Mouse (Mus musculus) left cerebral cortex, postnatal 10 days (tissue): ENCODE results near the gene Gm28047. TPM values are rescaled to one million over a fixed set of nuclear protein-coding genes. Genes with fewer than 3 reads are reported as not detected.

ENCODE experiments used
- DNase-seq, 2 experiments: peaks; one replicate each; pipeline ENCODE4 v3.0.0; 2021 to 2022; ENCODE audit warnings: low spot score in 2 of 2, mixed read lengths in 1 of 2; ENCODE audit errors: extremely low spot score in 1 of 2
- intact Hi-C: fragments of 180-260 bp; cut with DNase I; formaldehyde crosslinking; loops from one replicate; pipeline ENCODE4 v1.15.1; 2025
- total RNA-seq, 2 experiments: library from RNA; stranded (reverse); gene quantifications; 2 replicates each; pipeline ENCODE4 v1.2.3; 2021

The Gm28047 gene
- total RNA-seq, 2 experiments from 2014 or later, result 1.2 TPM; not detected in 1

- intact Hi-C loops, result no loop called here
- peak; percentile 70 to 80 for DNase-seq
Measured at GRCm38 (mm10) chr15:102524892-102525485, 99.9 kb downstream of the Gm28047 start, which contains the start of gene Npff. Npff (minus strand) TSS chr15:102524942.

GRCm38 (mm10) chr15:102521480-102521879 lies 103.4 kb downstream of the Gm28047 start:
- intact Hi-C loops, result no loop called here
- DNase-seq, result no peak

- no peak for DNase-seq
- intact Hi-C loops, result no loop called here
Measured at GRCm38 (mm10) chr15:102520416-102520815, 104.5 kb downstream of the Gm28047 start.

- intact Hi-C loops, result no loop called here
- DNase-seq, result no peak
Measured at GRCm38 (mm10) chr15:102519211-102520141, 105.4 kb downstream of the Gm28047 start.

GRCm38 (mm10) chr15:102518859-102519201 lies 106.0 kb downstream of the Gm28047 start:
- DNase-seq, result no peak
- intact Hi-C loops, result no loop called here

- intact Hi-C loops, result no loop called here
- peak; percentile 100 for DNase-seq
Measured at GRCm38 (mm10) chr15:102517976-102518858, 106.7 kb downstream of the Gm28047 start, which contains the start of gene Tarbp2. Tarbp2 (plus strand) TSS chr15:102518192.

- intact Hi-C loops, result no loop called here
- no peak for DNase-seq
Measured at GRCm38 (mm10) chr15:102517631-102517975, 107.3 kb downstream of the Gm28047 start.

- intact Hi-C loops, result no loop called here
- peak; percentile 69 to 88 for DNase-seq
Measured at GRCm38 (mm10) chr15:102516728-102517404, 108.0 kb downstream of the Gm28047 start, which contains the start of gene Map3k12. Map3k12 (minus strand) TSS chr15:102517064.

- peak in 1 of 2 experiments; percentile 55 for DNase-seq
- intact Hi-C loops, result no loop called here
Measured at GRCm38 (mm10) chr15:102516293-102516692, 108.6 kb downstream of the Gm28047 start.

- DNase-seq, result no peak
- intact Hi-C loops, result no loop called here
Measured at GRCm38 (mm10) chr15:102515791-102516190, 109.1 kb downstream of the Gm28047 start.

- DNase-seq, result no peak
- intact Hi-C loops, result no loop called here
Measured at GRCm38 (mm10) chr15:102515261-102515660, 109.6 kb downstream of the Gm28047 start.

- intact Hi-C loops, result no loop called here
- no peak for DNase-seq
Measured at GRCm38 (mm10) chr15:102513004-102513403, 111.9 kb downstream of the Gm28047 start.

GRCm38 (mm10) chr15:102512471-102512870 lies 112.4 kb downstream of the Gm28047 start:
- intact Hi-C loops, result no loop called here
- DNase-seq, result no peak

GRCm38 (mm10) chr15:102512010-102512409 lies 112.9 kb downstream of the Gm28047 start:
- intact Hi-C loops, result no loop called here
- DNase-seq, result no peak

- no peak for DNase-seq
- intact Hi-C loops, result no loop called here
Measured at GRCm38 (mm10) chr15:102511285-102511833, 113.5 kb downstream of the Gm28047 start.

- intact Hi-C loops, result no loop called here
- peak; percentile 90 to 97 for DNase-seq
Measured at GRCm38 (mm10) chr15:102510590-102511284, 114.1 kb downstream of the Gm28047 start.

- intact Hi-C loops, result no loop called here
- DNase-seq, result no peak
Measured at GRCm38 (mm10) chr15:102510110-102510509, 114.8 kb downstream of the Gm28047 start.

- intact Hi-C loops, result loop anchor here (5.0 kb wide), 1 partner anchor 36 kb away; the partner anchor contains the start of gene Pcbp2
- no peak for DNase-seq
Measured at GRCm38 (mm10) chr15:102508336-102508735, 116.5 kb downstream of the Gm28047 start.
